ENCODE assay signal across 8 mouse cellular contexts in the genomic region with DNA sequence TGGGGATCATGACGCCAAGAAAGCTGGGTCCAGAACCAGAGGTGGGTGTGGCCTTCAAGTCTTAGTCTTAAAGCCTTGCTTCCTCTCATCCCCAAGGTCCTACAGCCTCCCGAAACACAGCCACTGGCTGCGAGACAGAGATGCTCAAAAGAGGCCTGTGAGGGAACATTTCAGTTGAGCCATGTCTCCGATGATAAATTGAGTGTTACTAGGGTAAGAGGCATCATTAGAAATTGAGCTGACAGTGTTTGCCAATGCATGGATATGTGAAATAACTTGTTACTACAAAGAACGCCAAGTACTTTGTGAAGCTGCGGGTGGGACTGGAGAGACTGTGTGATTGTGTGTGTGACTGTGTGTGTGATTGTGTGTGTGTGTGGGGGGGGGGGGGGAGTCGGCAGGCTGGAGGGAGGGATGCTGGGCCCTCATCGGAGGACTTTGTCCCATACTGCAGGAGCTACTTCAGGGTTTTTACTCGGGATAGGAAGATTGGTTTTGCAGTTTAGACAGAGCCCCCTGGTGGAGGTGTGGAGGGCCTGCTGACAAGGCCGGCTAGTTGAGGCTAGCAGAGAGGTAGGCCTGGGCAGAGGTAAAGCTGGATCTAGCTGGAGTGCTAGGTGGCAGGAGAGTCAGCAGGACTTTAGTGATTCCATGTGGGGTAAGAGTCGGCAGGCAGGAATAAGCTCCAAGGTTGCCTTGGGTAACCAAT. TPM values are rescaled to one million over a fixed set of nuclear protein-coding genes. Genes with fewer than 3 reads are reported as not detected.
A peak's percentile ranks its signal among the peaks of the same experiment; 100 is the strongest.
DNase-seq lines count a peak whose midpoint lies in the region; ATAC-seq lines count a peak whose summit lies in the region.

No protein-coding gene starts in this region.

- no peaks in the 10 kb centered on the region for H3K36me3 ChIP-seq in heart, embryonic 10.5 days
- H3K36me3 ChIP-seq in limb, embryonic 12.5 days, result no peaks in the 10 kb centered on the region
- H3K36me3 ChIP-seq in midbrain, embryonic 14.5 days (ENCODE audit: control insufficient read depth, insufficient read depth, low read length), result no peaks in the 10 kb centered on the region
- H3K36me3 ChIP-seq in splenic B cell, adult 2 months (ENCODE audit: control insufficient read depth, insufficient read depth, low read length, poor library complexity, severe bottlenecking), result no peaks in the 10 kb centered on the region

- no peak overlapping the region for H3K27ac ChIP-seq in heart, embryonic 10.5 days
- no peak overlapping the region for H3K27ac ChIP-seq in limb, embryonic 12.5 days
- no peak overlapping the region for H3K27ac ChIP-seq in midbrain, embryonic 14.5 days (replicated peaks; ENCODE audit: low read depth, low read length)

- peak; percentile 95 for ATAC-seq in granulocyte monocyte progenitor cell, adult 5-6 weeks (replicated peaks; ENCODE audit: poor library complexity, severe bottlenecking)
- ATAC-seq in limb, embryonic 12.5 days (ENCODE audit: insufficient number of reproducible peaks, insufficient read depth, low FRiP score, low TSS enrichment, low read depth), result peak; percentile 52; the same call in 1 of the 2 replicates
- peak; percentile 34; the same call in 1 of the 2 replicates for ATAC-seq in midbrain, embryonic 14.5 days (ENCODE audit: low FRiP score, low TSS enrichment)

- no peak overlapping the region for H3K4me3 ChIP-seq in heart, embryonic 10.5 days
- no peak overlapping the region for H3K4me3 ChIP-seq in limb, embryonic 12.5 days (replicated peaks)
- no peak overlapping the region for H3K4me3 ChIP-seq in midbrain, embryonic 14.5 days (replicated peaks; ENCODE audit: low read depth, low read length)

- WGBS in heart, embryonic 10.5 days, result 52% methylated on average over 11 of the region's 11 CpGs
- 53% methylated on average over 11 of the region's 11 CpGs for WGBS in limb, embryonic 12.5 days
- WGBS in midbrain, embryonic 14.5 days, result 52% methylated on average over 11 of the region's 11 CpGs

- peak; percentile 61 to 68 for DNase-seq in heart, adult 18-20 months
- no peak for DNase-seq in heart, embryonic 10.5 days (ENCODE audit: low spot score)
- peak; percentile 24 for DNase-seq in embryo, embryonic 11.5 days (ENCODE audit: low read depth, low spot score)
- DNase-seq in kidney, adult 9 months, result peak; percentile 84
- peak; percentile 61 for DNase-seq in midbrain, embryonic 14.5 days
- peak; percentile 60 for DNase-seq in splenic B cell, adult 2 months (ENCODE audit: low read depth, low spot score)

- peaks cover 7% of the 10 kb centered on the region; the same call in 1 of the 2 replicates for H3K4me1 ChIP-seq in heart, embryonic 10.5 days
- no peaks in the 10 kb centered on the region for H3K4me1 ChIP-seq in limb, embryonic 12.5 days (replicated peaks)
- no peaks in the 10 kb centered on the region for H3K4me1 ChIP-seq in midbrain, embryonic 14.5 days (ENCODE audit: control insufficient read depth, insufficient read depth, low read length)

- no peak overlapping the region for H3K4me2 ChIP-seq in limb, embryonic 12.5 days
- H3K4me2 ChIP-seq in midbrain, embryonic 14.5 days (ENCODE audit: low read length), result no peak overlapping the region

- no peak overlapping the region for H3K9ac ChIP-seq in limb, embryonic 12.5 days (replicated peaks)
- H3K9ac ChIP-seq in midbrain, embryonic 14.5 days (replicated peaks; ENCODE audit: low read length), result no peak overlapping the region

- H3K9me3 ChIP-seq in heart, embryonic 10.5 days, result no peaks in the 10 kb centered on the region
- H3K9me3 ChIP-seq in limb, embryonic 12.5 days, result no peaks in the 10 kb centered on the region
- H3K9me3 ChIP-seq in midbrain, embryonic 14.5 days (ENCODE audit: control insufficient read depth, low read length), result no peaks in the 10 kb centered on the region

- H3K27me3 ChIP-seq in heart, embryonic 10.5 days (ENCODE audit: insufficient read depth, poor library complexity, severe bottlenecking), result no peaks in the 10 kb centered on the region
- H3K27me3 ChIP-seq in limb, embryonic 12.5 days, result no peaks in the 10 kb centered on the region
- no peaks in the 10 kb centered on the region for H3K27me3 ChIP-seq in midbrain, embryonic 14.5 days (ENCODE audit: control insufficient read depth, insufficient read depth, low read length)
- no peaks in the 10 kb centered on the region for H3K27me3 ChIP-seq in splenic B cell, adult 2 months (ENCODE audit: control insufficient read depth, insufficient read depth, low read length, poor library complexity, severe bottlenecking)

RNA-seq across cellular contexts. Expression of gene Cbr4, which starts 7.9 kb away (rescaled TPM):
- 10 to 100 TPM; 83.9 to 91.3 TPM for total RNA-seq in heart, adult 18-20 months (2021)
- 30.1 and 31.7 TPM in 2 replicates for polyA plus RNA-seq in heart, embryonic 10.5 days (2016; fragmentation: Nextera tagmentation; extraction: Ambion mirVana)
- total RNA-seq in granulocyte monocyte progenitor cell, adult 5-6 weeks (2014; fragmentation: Nextera tagmentation), result 17.5 and 31.4 TPM in 2 replicates
- 42.6 and 78.3 TPM in 2 replicates for total RNA-seq in granulocyte monocyte progenitor cell, adult 5-6 weeks (2017)
- 27.0 and 29.2 TPM in 2 replicates for polyA plus RNA-seq in limb, embryonic 12.5 days (2016; fragmentation: Nextera tagmentation; extraction: Ambion mirVana)
- 23.0 and 23.8 TPM in 2 replicates for polyA plus RNA-seq in midbrain, embryonic 14.5 days (2014; fragmentation: Nextera tagmentation; extraction: Ambion mirVana)

Comparison
In these comparisons a context has a peak if more than half of its experiments do, and no peak if none do; other contexts are left out.
1. ATAC-seq: peak in every context shown above with its lines; median percentile 95 in granulocyte monocyte progenitor cell, adult 5-6 weeks; 52 in limb, embryonic 12.5 days; 34 in midbrain, embryonic 14.5 days.